In the genomic region with DNA sequence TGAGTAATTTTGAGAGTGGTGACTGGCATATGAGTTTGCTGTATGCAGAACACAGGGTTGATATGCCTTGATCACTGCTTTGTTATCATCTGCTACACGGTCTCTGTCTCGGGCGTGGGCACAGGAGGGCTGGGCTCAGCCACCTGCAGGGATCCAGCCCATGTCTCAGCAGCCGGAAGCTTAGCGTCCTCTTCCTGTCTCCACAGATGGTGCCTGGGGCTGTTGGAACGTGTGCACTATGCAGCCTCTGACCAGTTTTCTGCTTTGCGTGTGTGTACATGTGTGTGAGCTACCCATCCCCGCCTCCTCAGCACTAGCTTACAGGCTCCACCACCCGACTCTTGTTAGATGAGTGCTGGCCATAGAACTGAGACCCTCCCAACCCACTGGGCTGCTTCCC, we compare ENCODE assay signal across 7 mouse cellular contexts.
DNase-seq lines count a peak whose midpoint lies in the region; ATAC-seq and TF ChIP-seq lines count a peak whose summit lies in the region.

No protein-coding gene starts in this region.

- no peak for TF ChIP-seq EP300 in lung, postnatal 0 days (IDR thresholded peaks at IDR 0.05)

- H3K27ac ChIP-seq in lung, postnatal 0 days (ENCODE audit: low read length), result peak overlapping the region; percentile 79
- peak overlapping the region; percentile 92 for H3K27ac ChIP-seq in hindbrain, embryonic 14.5 days
- H3K27ac ChIP-seq in midbrain, embryonic 11.5 days (ENCODE audit: low read depth, low read length), result peak overlapping the region; percentile 93

- no peak for DNase-seq in lung, postnatal 0 days (ENCODE audit: low spot score)
- no peak for DNase-seq in lung, postnatal 14 days
- peak; percentile 50 to 61 for DNase-seq in cerebellum, postnatal 36 days
- DNase-seq in hindbrain, embryonic 14.5 days (ENCODE audit: low spot score), result no peak
- DNase-seq in midbrain, embryonic 11.5 days (ENCODE audit: low spot score, missing footprints), result peak; percentile 92
- no peak for DNase-seq in adrenal gland, postnatal 14 days
- DNase-seq in adipocyte (ENCODE audit: low spot score), result no peak

- 40% methylated on average over 9 of the region's 9 CpGs for WGBS in lung, postnatal 0 days
- WGBS in hindbrain, embryonic 14.5 days, result 29% methylated on average over 9 of the region's 9 CpGs
- 49% methylated on average over 9 of the region's 9 CpGs for WGBS in midbrain, embryonic 11.5 days

- 0 out of 2 replicates have a peak, but pooled peaks cover 3% of the 10 kb centered on the region for H3K36me3 ChIP-seq in lung, postnatal 0 days (ENCODE audit: insufficient read depth, low read length)
- peaks cover 12% of the 10 kb centered on the region; the same call in 1 of the 2 replicates for H3K36me3 ChIP-seq in hindbrain, embryonic 14.5 days (replicated peaks; ENCODE audit: control insufficient read depth, insufficient read depth)
- no peaks in the 10 kb centered on the region for H3K36me3 ChIP-seq in midbrain, embryonic 11.5 days (ENCODE audit: control insufficient read depth, insufficient read depth, low read length)

- peaks cover 10% of the 10 kb centered on the region; the same call in 1 of the 2 replicates for H3K4me1 ChIP-seq in lung, postnatal 0 days (ENCODE audit: insufficient read depth, low read depth, low read length)
- H3K4me1 ChIP-seq in hindbrain, embryonic 14.5 days (replicated peaks; ENCODE audit: control insufficient read depth, insufficient read depth, low read length), result peaks cover 39% of the 10 kb centered on the region
- peaks cover 22% of the 10 kb centered on the region for H3K4me1 ChIP-seq in midbrain, embryonic 11.5 days (ENCODE audit: control insufficient read depth, insufficient read depth, low read length)

- ATAC-seq in lung, postnatal 0 days, result peak; percentile 42
- peak; percentile 44 for ATAC-seq in hindbrain, embryonic 14.5 days (ENCODE audit: low FRiP score)
- ATAC-seq in midbrain, embryonic 11.5 days (ENCODE audit: low FRiP score), result peak; percentile 41; the same call in 1 of the 2 replicates

- no peak for TF ChIP-seq CTCF in lung, postnatal 0 days (IDR thresholded peaks at IDR 0.05)

- H3K4me3 ChIP-seq in lung, postnatal 0 days (ENCODE audit: low read depth, low read length), result no peak overlapping the region
- H3K4me3 ChIP-seq in hindbrain, embryonic 14.5 days (replicated peaks; ENCODE audit: low read length), result no peak overlapping the region
- no peak overlapping the region for H3K4me3 ChIP-seq in midbrain, embryonic 11.5 days (ENCODE audit: low read depth, low read length)

- peak overlapping the region; percentile 6; the same call in 1 of the 2 replicates for H3K4me2 ChIP-seq in lung, postnatal 0 days (replicated peaks; ENCODE audit: low read depth, low read length)
- peak overlapping the region; percentile 41; the same call in 1 of the 2 replicates for H3K4me2 ChIP-seq in hindbrain, embryonic 14.5 days (replicated peaks)
- peak overlapping the region; percentile 7; the same call in 1 of the 2 replicates for H3K4me2 ChIP-seq in midbrain, embryonic 11.5 days

- no peaks in the 10 kb centered on the region for H3K9me3 ChIP-seq in lung, postnatal 0 days (ENCODE audit: low read length)
- no peaks in the 10 kb centered on the region for H3K9me3 ChIP-seq in hindbrain, embryonic 14.5 days (ENCODE audit: control insufficient read depth, low read length)
- no peaks in the 10 kb centered on the region for H3K9me3 ChIP-seq in midbrain, embryonic 11.5 days (ENCODE audit: control insufficient read depth, low read length)

- H3K27me3 ChIP-seq in lung, postnatal 0 days (replicated peaks; ENCODE audit: insufficient read depth, low read length), result no peaks in the 10 kb centered on the region
- H3K27me3 ChIP-seq in hindbrain, embryonic 14.5 days (ENCODE audit: control insufficient read depth, insufficient read depth, low read length), result no peaks in the 10 kb centered on the region
- H3K27me3 ChIP-seq in midbrain, embryonic 11.5 days (ENCODE audit: control insufficient read depth, insufficient read depth, low read length), result no peaks in the 10 kb centered on the region

- H3K9ac ChIP-seq in lung, postnatal 0 days (replicated peaks; ENCODE audit: low read depth), result no peak overlapping the region
- peak overlapping the region; percentile 46 for H3K9ac ChIP-seq in hindbrain, embryonic 14.5 days
- peak overlapping the region; percentile 61 for H3K9ac ChIP-seq in midbrain, embryonic 11.5 days (ENCODE audit: low read length)

Comparison
In these comparisons a context has a peak if more than half of its experiments do, and no peak if none do; other contexts are left out.
1. DNase-seq: peak in cerebellum, postnatal 36 days (2 of 2) and midbrain, embryonic 11.5 days (single experiment); none in lung, postnatal 0 days (single experiment), lung, postnatal 14 days (single experiment), hindbrain, embryonic 14.5 days (single experiment), adrenal gland, postnatal 14 days (single experiment) and adipocyte (single experiment).
2. Peak in every context shown above with its lines, with median percentiles within 50 percentile points of each other: ATAC-seq, H3K27ac ChIP-seq and H3K4me2 ChIP-seq.